Mouse (Mus musculus): ENCODE data around the gene 4632433K11Rik. TPM values are rescaled to one million over a fixed set of nuclear protein-coding genes. Genes with fewer than 3 reads are reported as not detected.
"Not testable (repeated sequence)": the region's sequence is repeated elsewhere in the genome, so short reads cannot be mapped to it uniquely, and the experiment has no call there.

4632433K11Rik gene
- polyA plus RNA-seq, 1 experiment = not detected

DNA sequence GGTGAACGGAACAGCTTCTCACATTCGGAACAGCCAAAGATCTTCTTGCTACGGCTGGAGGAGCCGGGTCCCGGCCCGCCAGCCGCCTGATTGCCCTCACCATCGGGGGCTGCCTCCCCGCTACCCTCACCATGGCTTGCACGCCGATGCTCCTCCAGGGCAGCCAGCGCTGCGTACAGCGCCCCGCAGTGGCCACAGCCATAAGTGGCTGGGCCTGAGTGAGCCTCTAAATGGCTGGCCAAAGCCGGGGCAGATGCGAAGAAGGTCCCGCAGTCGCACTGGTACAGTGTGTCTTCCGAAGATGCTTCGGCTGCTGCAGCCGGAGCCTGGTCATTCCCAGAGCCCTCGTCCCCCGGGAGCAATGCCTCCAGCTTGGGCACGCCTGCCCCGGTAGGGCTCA, 25.7 kb upstream of the 4632433K11Rik start:
- H3K36me3 ChIP-seq (ENCODE audit: control insufficient read depth) = peaks cover 70% of the 10 kb centered on the region
- TF ChIP-seq GATA1 (IDR thresholded peaks at IDR 0.05; ENCODE audit: low read length) (no peak), TAL1 (IDR thresholded peaks at IDR 0.05; ENCODE audit: low read length) (no peak)
- H3K4me3 ChIP-seq (replicated peaks) = no peak overlapping the region
- peaks cover 11% of the 10 kb centered on the region for H3K4me1 ChIP-seq (ENCODE audit: control insufficient read depth)
- H3K9me3 ChIP-seq (ENCODE audit: control insufficient read depth, low read length) = peaks cover 11% of the 10 kb centered on the region
- no peaks in the 10 kb centered on the region for H3K27me3 ChIP-seq (ENCODE audit: control insufficient read depth)

- H3K4me1 ChIP-seq (ENCODE audit: control insufficient read depth) = peaks cover 42% of the 10 kb centered on the region
- peaks cover 21% of the 10 kb centered on the region for H3K9me3 ChIP-seq (ENCODE audit: control insufficient read depth, low read length)
- H3K36me3 ChIP-seq (ENCODE audit: control insufficient read depth) = peaks cover 65% of the 10 kb centered on the region
- H3K27me3 ChIP-seq (ENCODE audit: control insufficient read depth) = no peaks in the 10 kb centered on the region
- H3K4me3 ChIP-seq (replicated peaks) = peak overlapping the region; percentile 22
- TF ChIP-seq TAL1 (IDR thresholded peaks at IDR 0.05; ENCODE audit: low read length) (no peak), GATA1 (IDR thresholded peaks at IDR 0.05; ENCODE audit: low read length) (no peak)
Observed at GRCm38 (mm10) chr7:5012681-5013513, 21.0 kb upstream of the 4632433K11Rik start.

- peaks cover 58% of the 10 kb centered on the region for H3K4me1 ChIP-seq (ENCODE audit: control insufficient read depth)
- peaks cover 55% of the 10 kb centered on the region for H3K36me3 ChIP-seq (ENCODE audit: control insufficient read depth)
- TF ChIP-seq GATA1 (IDR thresholded peaks at IDR 0.05; ENCODE audit: low read length) (no peak), TAL1 (IDR thresholded peaks at IDR 0.05; ENCODE audit: low read length) (no peak)
- peaks cover 12% of the 10 kb centered on the region for H3K9me3 ChIP-seq (ENCODE audit: control insufficient read depth, low read length)
- H3K27me3 ChIP-seq (ENCODE audit: control insufficient read depth) = no peaks in the 10 kb centered on the region
- H3K4me3 ChIP-seq (replicated peaks) = peak within 1 kb of the TSS; percentile 91
Observed at GRCm38 (mm10) chr7:5014251-5015117, 19.4 kb upstream of the 4632433K11Rik start, which contains the start of the genes Zfp524 and Fiz1. TSS of gene Zfp524 (plus strand) at chr7:5014415. TSS of gene Fiz1 (minus strand) at chr7:5014697.

DNA sequence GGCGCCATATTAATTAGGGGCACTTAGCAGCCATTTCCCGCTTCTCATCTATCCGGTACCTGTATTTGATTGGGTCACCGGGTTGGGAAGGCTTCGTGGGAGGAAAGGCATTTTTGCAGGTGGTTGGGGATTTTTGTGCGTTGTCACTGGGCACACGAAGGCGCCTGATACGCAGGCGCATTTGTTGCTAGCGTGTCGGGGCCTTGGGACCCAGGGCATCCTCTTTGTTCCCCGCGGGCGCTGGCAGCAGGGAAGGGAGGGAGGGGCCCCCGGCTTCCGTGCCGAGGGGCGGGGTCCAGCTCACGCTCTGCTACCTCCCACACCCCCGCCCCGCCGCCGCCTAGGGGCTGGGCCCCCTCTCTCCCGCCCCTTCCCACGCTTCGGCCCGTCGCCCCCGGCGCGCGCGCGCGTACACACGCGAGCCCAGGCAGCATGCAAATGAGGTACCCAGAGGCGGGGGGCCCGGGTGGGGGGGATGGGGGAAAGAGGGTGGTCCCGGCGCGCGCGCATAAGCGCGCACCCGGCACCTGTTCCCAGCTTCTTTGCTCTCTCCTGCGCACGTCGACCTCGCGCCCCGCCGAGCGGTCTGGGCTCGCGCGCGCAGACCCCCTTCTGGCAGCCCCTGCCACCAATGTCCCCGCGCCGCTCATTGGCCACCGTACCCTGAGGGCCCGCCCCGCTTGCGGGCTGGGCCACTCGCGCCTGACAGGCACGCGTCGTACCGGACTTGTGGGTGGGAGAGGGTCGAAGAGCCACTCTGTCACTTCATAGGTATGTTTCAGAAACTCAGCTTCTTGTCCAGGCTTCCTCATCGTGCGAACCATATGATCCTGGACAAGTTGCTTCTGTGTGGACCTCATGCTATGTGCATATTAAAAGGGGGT, 18.6 kb upstream of the 4632433K11Rik start, which contains the start of gene Gm44973:
Gene Gm44973 (plus strand): TSS at position 379 of the 884 bp plus-strand sequence.
- peaks cover 46% of the 10 kb centered on the region for H3K36me3 ChIP-seq (ENCODE audit: control insufficient read depth)
- H3K4me1 ChIP-seq (ENCODE audit: control insufficient read depth) = peaks cover 62% of the 10 kb centered on the region
- H3K4me3 ChIP-seq (replicated peaks) = peak within 1 kb of the TSS; percentile 91
- no peaks in the 10 kb centered on the region for H3K27me3 ChIP-seq (ENCODE audit: control insufficient read depth)
- H3K9me3 ChIP-seq (ENCODE audit: control insufficient read depth, low read length) = peaks cover 12% of the 10 kb centered on the region
- TF ChIP-seq GATA1 (IDR thresholded peaks at IDR 0.05; ENCODE audit: low read length) (no peak), TAL1 (IDR thresholded peaks at IDR 0.05; ENCODE audit: low read length) (no peak)

DNA sequence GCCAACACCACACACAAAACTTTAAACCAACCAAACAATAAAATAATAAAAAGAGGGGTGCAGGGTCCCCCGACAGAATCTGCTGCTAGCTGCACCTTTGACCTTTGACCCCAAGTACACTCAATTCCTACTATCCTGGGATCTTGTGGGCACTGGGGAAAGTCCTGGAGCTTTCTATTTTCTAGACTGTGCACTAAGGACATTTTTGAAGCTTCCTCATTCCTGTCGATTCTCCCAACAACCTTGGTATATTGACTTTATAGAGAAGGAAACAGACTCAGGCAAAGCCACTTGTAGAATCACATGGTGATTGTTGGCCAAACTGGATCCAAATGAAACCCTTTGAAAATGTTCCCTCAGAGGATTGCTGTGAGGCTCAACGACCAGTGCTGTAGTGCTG, 17.9 kb upstream of the 4632433K11Rik start:
- Histone ChIP-seq H3K9me3 (ENCODE audit: control insufficient read depth, low read length) (peaks cover 12% of the 10 kb centered on the region), H3K27me3 (ENCODE audit: control insufficient read depth) (no peaks in the 10 kb centered on the region), H3K4me3 (replicated peaks) (peak overlapping the region; percentile 91), H3K4me1 (ENCODE audit: control insufficient read depth) (peaks cover 67% of the 10 kb centered on the region), H3K36me3 (ENCODE audit: control insufficient read depth) (peaks cover 39% of the 10 kb centered on the region)
- TF ChIP-seq TAL1 (IDR thresholded peaks at IDR 0.05; ENCODE audit: low read length) (no peak), GATA1 (IDR thresholded peaks at IDR 0.05; ENCODE audit: low read length) (no peak)

GRCm38 (mm10) chr7:5016920-5017319, 17.0 kb upstream of the 4632433K11Rik start:
- Histone ChIP-seq H3K36me3 (ENCODE audit: control insufficient read depth) (peaks cover 30% of the 10 kb centered on the region), H3K4me1 (ENCODE audit: control insufficient read depth) (peaks cover 72% of the 10 kb centered on the region), H3K9me3 (ENCODE audit: control insufficient read depth, low read length) (peaks cover 12% of the 10 kb centered on the region), H3K27me3 (ENCODE audit: control insufficient read depth) (no peaks in the 10 kb centered on the region), H3K4me3 (replicated peaks) (no peak overlapping the region)
- no peak for TF ChIP-seq GATA1 (IDR thresholded peaks at IDR 0.05; ENCODE audit: low read length)
- no peak for TF ChIP-seq TAL1 (IDR thresholded peaks at IDR 0.05; ENCODE audit: low read length)

DNA sequence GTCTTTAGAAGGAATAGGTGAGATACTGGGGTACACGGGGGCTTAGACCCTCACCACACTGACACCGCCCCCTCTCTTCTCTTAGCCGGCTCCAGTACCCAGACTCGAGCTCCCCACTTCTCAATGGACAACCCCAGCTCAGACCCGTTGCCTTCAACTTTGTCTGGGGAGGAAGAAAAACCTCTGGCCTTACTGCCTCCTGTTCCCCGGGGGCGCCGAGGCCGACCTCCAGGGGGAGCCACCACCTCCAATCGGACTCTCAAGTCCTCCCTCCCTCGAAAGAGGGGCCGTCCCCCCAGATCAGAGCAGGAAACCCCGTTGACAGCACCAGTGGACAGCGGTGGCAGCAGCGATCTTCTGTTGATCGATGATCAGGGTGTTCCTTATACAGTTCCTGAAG, 16.6 kb upstream of the 4632433K11Rik start:
- Histone ChIP-seq H3K9me3 (ENCODE audit: control insufficient read depth, low read length) (peaks cover 12% of the 10 kb centered on the region), H3K36me3 (ENCODE audit: control insufficient read depth) (peaks cover 30% of the 10 kb centered on the region), H3K27me3 (ENCODE audit: control insufficient read depth) (no peaks in the 10 kb centered on the region), H3K4me1 (ENCODE audit: control insufficient read depth) (peaks cover 75% of the 10 kb centered on the region), H3K4me3 (replicated peaks) (no peak overlapping the region)
- no peak for TF ChIP-seq GATA1 (IDR thresholded peaks at IDR 0.05; ENCODE audit: low read length)
- TF ChIP-seq TAL1 (IDR thresholded peaks at IDR 0.05; ENCODE audit: low read length) = no peak

DNA sequence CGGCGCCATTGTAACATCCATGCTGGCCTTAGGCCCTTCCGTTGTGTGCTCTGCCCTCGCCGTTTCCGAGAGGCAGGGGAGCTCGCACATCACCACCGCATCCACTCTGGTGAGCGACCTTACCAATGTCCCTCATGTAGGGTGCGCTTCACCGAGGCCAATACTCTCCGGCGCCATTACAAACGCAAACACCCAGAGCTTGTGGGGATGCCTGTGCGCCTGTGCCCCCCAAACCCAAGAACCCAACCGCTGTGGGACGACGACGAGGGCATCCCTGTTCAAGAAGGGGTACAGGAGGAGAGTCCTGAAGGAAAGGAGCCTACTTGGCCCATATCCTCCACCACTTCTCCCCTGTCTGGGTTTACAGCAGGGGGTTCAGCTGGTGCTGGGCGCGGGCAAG, 16.0 kb upstream of the 4632433K11Rik start:
- no peaks in the 10 kb centered on the region for H3K27me3 ChIP-seq (ENCODE audit: control insufficient read depth)
- peaks cover 30% of the 10 kb centered on the region for H3K36me3 ChIP-seq (ENCODE audit: control insufficient read depth)
- peaks cover 74% of the 10 kb centered on the region for H3K4me1 ChIP-seq (ENCODE audit: control insufficient read depth)
- peaks cover 12% of the 10 kb centered on the region for H3K9me3 ChIP-seq (ENCODE audit: control insufficient read depth, low read length)
- no peak overlapping the region for H3K4me3 ChIP-seq (replicated peaks)
- TF ChIP-seq TAL1 (IDR thresholded peaks at IDR 0.05; ENCODE audit: low read length) = no peak
- no peak for TF ChIP-seq GATA1 (IDR thresholded peaks at IDR 0.05; ENCODE audit: low read length)

- Histone ChIP-seq H3K4me3 (replicated peaks) (peak overlapping the region; percentile 87), H3K36me3 (ENCODE audit: control insufficient read depth) (peaks cover 43% of the 10 kb centered on the region), H3K9me3 (ENCODE audit: control insufficient read depth, low read length) (peaks cover 12% of the 10 kb centered on the region), H3K4me1 (ENCODE audit: control insufficient read depth) (peaks cover 61% of the 10 kb centered on the region)
- H3K27me3 ChIP-seq (ENCODE audit: control insufficient read depth) = not testable (repeated sequence)
Observed at GRCm38 (mm10) chr7:5019576-5019975, 14.3 kb upstream of the 4632433K11Rik start.
